Mouse (Mus musculus): ENCODE data around the gene Myo1b.

DNA sequence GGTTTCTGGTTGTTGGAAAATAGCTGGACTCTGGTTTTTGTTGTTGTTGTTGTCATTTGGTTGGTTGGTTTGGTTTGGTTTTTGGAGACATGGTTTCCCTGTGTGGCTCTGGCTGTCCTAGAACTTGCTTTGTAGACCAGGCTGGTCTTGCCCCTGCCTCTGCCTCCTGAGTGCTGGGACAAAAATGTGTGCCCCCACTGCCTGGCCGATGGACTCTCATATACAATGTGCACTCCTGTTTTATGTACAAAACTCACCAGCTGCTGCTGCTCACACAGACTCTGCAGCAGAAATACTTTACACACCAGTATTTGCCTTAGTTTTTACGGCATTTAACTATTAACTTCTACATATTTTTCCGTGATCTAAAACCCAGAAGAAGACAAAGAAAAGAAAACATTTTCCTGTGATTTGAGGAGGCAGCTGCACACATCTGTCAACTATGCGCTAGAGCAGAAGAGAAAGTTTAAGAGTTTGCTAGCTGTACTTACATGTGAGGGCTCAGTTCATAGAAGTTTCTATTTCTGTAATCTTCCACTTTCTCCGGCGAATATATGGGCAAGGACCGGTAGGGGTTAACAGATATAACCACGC is 52.9 kb downstream of the Myo1b start:
- TF ChIP-seq POLR2A (IDR thresholded peaks at IDR 0.05; ENCODE audit: insufficient read length, low read depth) = no peak
- TF ChIP-seq MYOD1 (IDR thresholded peaks at IDR 0.05; ENCODE audit: control insufficient read depth in 1 of 3, insufficient read length in 2 of 3, low read depth in 2 of 3) = no peak
- TF ChIP-seq MAX (IDR thresholded peaks at IDR 0.05; ENCODE audit: low read depth) = no peak
- TF ChIP-seq USF1 (IDR thresholded peaks at IDR 0.05; ENCODE audit: low read depth) = no peak
- TF ChIP-seq E2F4 (IDR thresholded peaks at IDR 0.05; ENCODE audit: insufficient read depth) = no peak

All from myocyte (in vitro differentiated cells).